Mouse (Mus musculus) C2C12 (cell line): ENCODE measurements around the gene Rsrp1. TPM values are rescaled to one million over a fixed set of nuclear protein-coding genes. Genes with fewer than 3 reads are reported as not detected.

Source experiments
- H3K27me3 ChIP-seq: one replicate; pipeline ENCODE4 v1.6.1; 2011; ENCODE audit not compliant: control insufficient read depth, insufficient read depth, insufficient read length
- H3K36me3 ChIP-seq: one replicate; pipeline ENCODE4 v1.6.1; 2011; ENCODE audit not compliant: control insufficient read depth, insufficient read depth
- H3K4me3 ChIP-seq: one replicate; pipeline ENCODE4 v1.5.1; 2011; ENCODE audit warnings: mild to moderate bottlenecking, control low read depth; ENCODE audit not compliant: poor library complexity, insufficient read depth, severe bottlenecking
- H3K79me2 ChIP-seq: one replicate; pipeline ENCODE4 v1.6.1; 2011; ENCODE audit not compliant: control insufficient read depth, insufficient read depth
- H3K79me3 ChIP-seq: one replicate; pipeline ENCODE4 v1.6.1; 2011; ENCODE audit warnings: low read depth, control low read depth
- H3ac ChIP-seq: one replicate; pipeline ENCODE3; 2011; ENCODE audit warnings: low read depth; ENCODE audit not compliant: control insufficient read depth, insufficient read length
- CEBPB ChIP-seq: IDR thresholded peaks from one replicate; pipeline ENCODE4 v1.6.1; 2011; ENCODE audit warnings: low read depth, mild to moderate bottlenecking, control low read depth, moderate library complexity
- CTCF ChIP-seq: IDR thresholded peaks from one replicate; pipeline ENCODE4 v1.5.1; 2011; ENCODE audit not compliant: control insufficient read depth, insufficient read depth, insufficient read length
- FOSL1 ChIP-seq: IDR thresholded peaks from one replicate; pipeline ENCODE4 v1.8.0; 2011; ENCODE audit warnings: mild to moderate bottlenecking, low read length; ENCODE audit not compliant: poor library complexity, insufficient read depth, severe bottlenecking
- MAX ChIP-seq: IDR thresholded peaks from one replicate; pipeline ENCODE4 v1.6.1; 2011; ENCODE audit warnings: mild to moderate bottlenecking, control low read depth
- MYOD1 ChIP-seq: IDR thresholded peaks from one replicate; pipeline ENCODE4 v1.6.1; 2011; ENCODE audit warnings: low read depth; ENCODE audit not compliant: control insufficient read depth, insufficient read length
- MYOG ChIP-seq: IDR thresholded peaks from one replicate; pipeline ENCODE4 v1.6.1; 2011; ENCODE audit not compliant: control insufficient read depth, insufficient read length; ENCODE audit errors: extremely low read depth
- USF1 ChIP-seq: IDR thresholded peaks from one replicate; pipeline ENCODE4 v1.6.1; 2011; ENCODE audit warnings: low read depth, mild to moderate bottlenecking, control low read depth, moderate library complexity
- polyA plus RNA-seq: library from polyadenylated mRNA; unstranded; fragments of >200 nt; fragmentation: generic; extraction: Trizol; gene quantifications from one replicate; pipeline ENCODE4 v1.2.1, GENCODE M21; 2012; ENCODE audit warnings: missing spikeins

Rsrp1 gene
- polyA plus RNA-seq, 1 experiment = 35.4 TPM

DNA sequence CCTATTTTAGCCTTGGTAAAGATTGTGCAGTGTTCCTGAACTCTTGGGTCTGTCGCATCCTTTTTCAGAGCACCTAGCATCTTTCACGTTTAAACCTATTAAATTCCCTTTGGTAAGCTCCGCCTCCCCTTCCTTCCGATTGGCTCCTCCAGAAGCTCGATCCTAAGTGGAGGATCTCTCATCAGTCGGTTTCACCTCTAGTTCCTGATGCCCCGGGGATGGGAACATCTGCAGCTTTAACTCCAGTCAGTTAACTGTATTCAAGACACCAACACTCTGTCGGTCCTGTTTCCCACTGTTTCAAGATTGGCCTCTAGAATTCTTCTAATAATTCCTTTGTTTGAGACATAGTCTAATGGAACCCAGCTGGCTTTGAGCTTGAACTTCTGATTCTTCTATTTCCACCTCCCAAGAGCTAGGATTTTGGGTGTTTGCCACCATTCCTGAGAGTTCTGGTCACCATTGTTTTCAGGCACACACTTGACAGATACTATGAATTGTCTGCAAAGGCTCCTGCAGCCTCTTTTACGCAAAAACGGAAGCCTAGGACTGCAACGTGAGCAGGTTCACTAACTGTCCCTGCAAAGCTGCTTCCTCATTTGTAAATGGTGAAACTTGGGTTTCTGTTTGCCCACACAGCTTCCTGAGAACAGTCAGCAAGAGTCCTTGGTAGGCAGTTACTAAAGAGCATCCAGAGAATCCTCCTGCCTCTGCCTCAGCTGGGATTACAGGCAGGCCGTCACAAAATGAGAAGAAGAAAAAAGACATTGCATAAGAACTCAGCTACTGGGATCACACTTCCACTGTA is 3.5 kb upstream of the Rsrp1 start:
- Histone ChIP-seq H3ac (no peak overlapping the region), H3K79me3 (peaks cover 12% of the 10 kb centered on the region), H3K27me3 (no peaks in the 10 kb centered on the region), H3K36me3 (peaks cover 8% of the 10 kb centered on the region), H3K79me2 (peaks cover 16% of the 10 kb centered on the region), H3K4me3 (no peak overlapping the region)
- no peak for TF ChIP-seq CEBPB
- TF ChIP-seq CTCF = no peak
- TF ChIP-seq USF1 = no peak
- TF ChIP-seq MYOG = no peak
- no peak for TF ChIP-seq FOSL1
- TF ChIP-seq MYOD1 = no peak
- TF ChIP-seq MAX = no peak

GRCm38 (mm10) chr4:134920631-134921030 is 2.8 kb upstream of the Rsrp1 start:
- H3K36me3 ChIP-seq = peaks cover 15% of the 10 kb centered on the region
- TF ChIP-seq MYOD1 = no peak
- no peak for TF ChIP-seq MYOG
- TF ChIP-seq USF1 = no peak
- TF ChIP-seq FOSL1 = no peak
- no peak for TF ChIP-seq CTCF
- no peak overlapping the region for H3K4me3 ChIP-seq
- H3K79me3 ChIP-seq = peaks cover 19% of the 10 kb centered on the region
- no peaks in the 10 kb centered on the region for H3K27me3 ChIP-seq
- H3ac ChIP-seq = no peak overlapping the region
- peaks cover 23% of the 10 kb centered on the region for H3K79me2 ChIP-seq

- Histone ChIP-seq H3K4me3 (no peak overlapping the region), H3ac (no peak overlapping the region), H3K27me3 (no peaks in the 10 kb centered on the region), H3K79me3 (peaks cover 30% of the 10 kb centered on the region), H3K36me3 (peaks cover 26% of the 10 kb centered on the region), H3K79me2 (peaks cover 34% of the 10 kb centered on the region)
- no peak for TF ChIP-seq CEBPB
- TF ChIP-seq MAX = no peak
- TF ChIP-seq MYOG = no peak
- TF ChIP-seq CTCF = no peak
- no peak for TF ChIP-seq MYOD1
- no peak for TF ChIP-seq USF1
- no peak for TF ChIP-seq FOSL1
These were observed 1.7 kb upstream of the Rsrp1 start for GRCm38 (mm10) chr4:134921703-134922102.

GRCm38 (mm10) chr4:134922111-134922924 is 1.1 kb upstream of the Rsrp1 start:
- peaks cover 33% of the 10 kb centered on the region for H3K79me3 ChIP-seq
- no peaks in the 10 kb centered on the region for H3K27me3 ChIP-seq
- peaks cover 32% of the 10 kb centered on the region for H3K36me3 ChIP-seq
- TF ChIP-seq CTCF (no peak), MYOD1 (no peak), FOSL1 (no peak), CEBPB (no peak), MYOG (no peak), USF1 (no peak)
- H3K4me3 ChIP-seq = peak overlapping the region; percentile 45
- peak overlapping the region; percentile 33 for H3ac ChIP-seq
- peaks cover 37% of the 10 kb centered on the region for H3K79me2 ChIP-seq

DNA sequence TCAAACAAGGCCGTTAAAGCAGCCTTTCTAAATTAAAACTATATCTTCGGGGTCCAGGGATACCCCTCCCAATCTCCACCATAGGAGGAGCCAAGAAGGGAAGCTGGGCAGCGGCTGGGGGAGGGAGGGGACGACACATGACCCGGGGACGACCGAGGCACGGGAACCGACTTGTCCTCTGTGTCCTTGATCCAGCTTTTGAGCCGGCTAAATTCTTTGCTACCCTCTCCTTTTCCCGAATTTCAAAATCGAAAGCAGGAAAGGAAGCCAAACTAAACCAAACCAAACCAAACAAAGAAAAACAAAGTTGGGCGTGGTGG is 507 bp upstream of the Rsrp1 start:
- peaks cover 37% of the 10 kb centered on the region for H3K79me2 ChIP-seq
- H3ac ChIP-seq = peak overlapping the region; percentile 68
- peaks cover 38% of the 10 kb centered on the region for H3K36me3 ChIP-seq
- TF ChIP-seq MAX (no peak), CEBPB (no peak), FOSL1 (no peak), MYOG (no peak), CTCF (no peak), USF1 (no peak), MYOD1 (no peak)
- H3K27me3 ChIP-seq = no peaks in the 10 kb centered on the region
- peaks cover 33% of the 10 kb centered on the region for H3K79me3 ChIP-seq
- H3K4me3 ChIP-seq = peak overlapping the region; percentile 45
